Mouse (Mus musculus) stomach, embryonic 16.5 days (tissue): ENCODE results near the gene Nfs1. TPM values are rescaled to one million over a fixed set of nuclear protein-coding genes. Genes with fewer than 3 reads are reported as not detected.

Experiments used
- ATAC-seq: fragments of 200-750 bp; cut with Nextera tagmentation; 2 replicates; pipeline ENCODE4 v1.8.0; 2017; ENCODE audit warnings: moderate number of reproducible peaks, moderate TSS enrichment; ENCODE audit not compliant: insufficient read depth, low FRiP score
- H3K27ac ChIP-seq: fragments of 300-500 bp; sonication (generic); 2 replicates; pipeline ENCODE4 v1.5.1; 2014; ENCODE audit warnings: low read length
- H3K27me3 ChIP-seq: fragments of 300-500 bp; sonication (generic); 2 replicates; pipeline ENCODE4 v1.6.1; 2014; ENCODE audit warnings: low read length, control low read depth, mixed read lengths; ENCODE audit not compliant: control insufficient read depth, insufficient read depth
- H3K36me3 ChIP-seq: fragments of 300-500 bp; sonication (generic); 2 replicates; pipeline ENCODE4 v1.6.1; 2014; ENCODE audit warnings: low read length; ENCODE audit not compliant: control insufficient read depth, insufficient read depth
- H3K4me1 ChIP-seq: fragments of 300-500 bp; sonication (generic); 2 replicates; pipeline ENCODE4 v1.6.1; 2014; ENCODE audit warnings: low read length, control low read depth, mixed read lengths; ENCODE audit not compliant: control insufficient read depth, insufficient read depth
- H3K4me2 ChIP-seq: fragments of 300-500 bp; sonication (generic); 2 replicates; pipeline ENCODE4 v1.6.1; 2014; ENCODE audit warnings: low read depth, low read length, mixed read lengths
- H3K4me3 ChIP-seq: fragments of 300-500 bp; sonication (generic); replicated peaks from 2 replicates; pipeline ENCODE4 v1.5.1; 2014; ENCODE audit warnings: mild to moderate bottlenecking, low read length
- H3K9ac ChIP-seq: fragments of 300-500 bp; sonication (generic); 2 replicates; pipeline ENCODE4 v1.6.1; 2014; ENCODE audit warnings: low read length
- H3K9me3 ChIP-seq: fragments of 300-500 bp; sonication (generic); replicated peaks from 2 replicates; pipeline ENCODE4 v1.6.1; 2016; ENCODE audit warnings: low read length, control low read depth; ENCODE audit not compliant: control insufficient read depth
- WGBS: fragments of 180-500 bp; shearing (Covaris S2); extraction: QIAGEN DNeasy Blood & Tissue Kit; methylation state at CpG from one replicate; pipeline ENCODE4 v1.1.7; 2014; 5-methylcytosine and 5-hydroxymethylcytosine counted together
- polyA plus RNA-seq: library from polyadenylated mRNA; unstranded; fragments of >200 nt; fragmentation: Nextera tagmentation; extraction: Ambion mirVana; gene quantifications from 2 replicates; pipeline ENCODE4 v1.2.1, GENCODE M21; 2015

Gene Nfs1
- polyA plus RNA-seq, 1 experiment from 2014 or later = 51.0 TPM

GRCm38 (mm10) chr2:156079183-156079560 is 64.8 kb downstream of the Nfs1 start:
- Histone ChIP-seq H3K4me1 (no peaks in the 10 kb centered on the region), H3K9me3 (no peaks in the 10 kb centered on the region), H3K4me2 (no peak overlapping the region), H3K4me3 (no peak overlapping the region), H3K36me3 (peaks cover 29% of the 10 kb centered on the region; the same call in 1 of the 2 replicates), H3K27ac (no peak overlapping the region), H3K27me3 (no peaks in the 10 kb centered on the region), H3K9ac (no peak overlapping the region)
- no peak for ATAC-seq
- WGBS = 80% methylated on average over 8 of the region's 8 CpGs

- H3K27me3 ChIP-seq = no peaks in the 10 kb centered on the region
- 90% methylated on average over 16 of the region's 16 CpGs for WGBS
- H3K9me3 ChIP-seq = no peaks in the 10 kb centered on the region
- no peaks in the 10 kb centered on the region for H3K4me1 ChIP-seq
- H3K27ac ChIP-seq = no peak overlapping the region
- no peak for ATAC-seq
- no peak overlapping the region for H3K4me3 ChIP-seq
- H3K4me2 ChIP-seq = no peak overlapping the region
- H3K36me3 ChIP-seq = peaks cover 29% of the 10 kb centered on the region; the same call in 1 of the 2 replicates
- H3K9ac ChIP-seq = no peak overlapping the region
Observed at GRCm38 (mm10) chr2:156078421-156079182, 65.4 kb downstream of the Nfs1 start.

GRCm38 (mm10) chr2:156077461-156077860 is 66.5 kb downstream of the Nfs1 start:
- Histone ChIP-seq H3K9ac (no peak overlapping the region), H3K27ac (no peak overlapping the region), H3K36me3 (peaks cover 29% of the 10 kb centered on the region), H3K4me1 (no peaks in the 10 kb centered on the region), H3K9me3 (no peaks in the 10 kb centered on the region), H3K4me3 (no peak overlapping the region), H3K4me2 (no peak overlapping the region), H3K27me3 (no peaks in the 10 kb centered on the region)
- ATAC-seq = no peak
- 91% methylated on average over 7 of the region's 7 CpGs for WGBS

- H3K36me3 ChIP-seq = peaks cover 26% of the 10 kb centered on the region
- 81% methylated on average over 15 of the region's 15 CpGs for WGBS
- no peak for ATAC-seq
Observed at GRCm38 (mm10) chr2:156073725-156074124, 70.3 kb downstream of the Nfs1 start.

More at GRCm38 (mm10) chr2:156073725-156074124, 70.3 kb downstream of the Nfs1 start:
- Histone ChIP-seq H3K4me3 (no peak overlapping the region), H3K4me1 (no peaks in the 10 kb centered on the region), H3K9ac (no peak overlapping the region), H3K27me3 (no peaks in the 10 kb centered on the region), H3K4me2 (no peak overlapping the region), H3K9me3 (no peaks in the 10 kb centered on the region), H3K27ac (no peak overlapping the region)

Other genes with a start within 250 kb of the Nfs1 start
- gene Uqcc1, start 213.9 kb downstream of the Nfs1 start, polyA plus RNA-seq = 66.5 and 67.1 TPM in 2 replicates
- not detected in 2 replicates for gene Gm15557, start 203.5 kb downstream of the Nfs1 start, polyA plus RNA-seq
- gene Gdf5, start 198.8 kb downstream of the Nfs1 start, polyA plus RNA-seq = 1.2 and 1.3 TPM in 2 replicates
- 12.3 and 16.3 TPM in 2 replicates for gene Cep250, start 187.7 kb downstream of the Nfs1 start, polyA plus RNA-seq
- gene 6430550D23Rik, start 136.2 kb downstream of the Nfs1 start, polyA plus RNA-seq = 1.7 and 1.8 TPM in 2 replicates
- gene Ergic3, start 136.1 kb downstream of the Nfs1 start, polyA plus RNA-seq = 209 and 240 TPM in 2 replicates
- gene Fer1l4, start 91.2 kb downstream of the Nfs1 start, polyA plus RNA-seq = 5.4 and 6.6 TPM in 2 replicates
- gene Spag4, start 79.0 kb downstream of the Nfs1 start, polyA plus RNA-seq = 2.0 and 2.7 TPM in 2 replicates
- gene Cpne1, start 32.2 kb downstream of the Nfs1 start, polyA plus RNA-seq = 57.7 and 62.0 TPM in 2 replicates
- gene Rbm12, start 32.2 kb downstream of the Nfs1 start, polyA plus RNA-seq = 22.5 and 23.9 TPM in 2 replicates
- gene Gm28036, start 17.1 kb downstream of the Nfs1 start, polyA plus RNA-seq = 12.3 and 19.8 TPM in 2 replicates
- gene Romo1, start 147 bp downstream of the Nfs1 start, polyA plus RNA-seq = 302 and 344 TPM in 2 replicates
- gene Rbm39, start 36.1 kb upstream of the Nfs1 start, polyA plus RNA-seq = 504 and 551 TPM in 2 replicates
- gene Phf20, start 52.3 kb upstream of the Nfs1 start, polyA plus RNA-seq = 50.9 and 57.2 TPM in 2 replicates
- 2.4 and 3.3 TPM in 2 replicates for gene Cnbd2, start 168.1 kb upstream of the Nfs1 start, polyA plus RNA-seq
- 27.2 and 31.3 TPM in 2 replicates for gene Scand1, start 168.5 kb upstream of the Nfs1 start, polyA plus RNA-seq